Mouse (Mus musculus): Measurements from ENCODE around the gene Fbxw11.
"Not testable (repeated sequence)": the region's sequence is repeated elsewhere in the genome, so short reads cannot be mapped to it uniquely, and the experiment has no call there.

Fbxw11 gene

DNA sequence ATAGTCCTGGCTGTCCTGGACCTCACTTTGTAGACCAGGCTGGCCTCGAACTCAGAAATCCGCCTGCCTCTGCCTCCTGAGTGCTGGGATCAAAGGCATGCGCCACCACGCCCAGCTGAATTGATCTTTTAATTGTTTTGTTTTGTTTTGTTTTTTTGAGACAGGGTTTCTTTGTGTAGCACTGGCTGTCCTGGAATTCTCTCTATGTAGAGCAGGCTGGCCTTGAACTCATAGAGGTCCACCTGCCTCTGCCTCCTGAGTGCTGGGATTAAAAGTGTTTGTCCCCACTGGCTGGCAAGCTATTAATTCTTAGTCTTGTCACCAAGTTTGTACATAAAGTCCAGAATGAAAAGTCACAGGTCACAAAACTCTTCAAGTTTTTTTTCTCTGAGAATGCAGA, 36.6 kb downstream of the Fbxw11 start:
- not testable (repeated sequence) for DNase-seq

GRCm38 (mm10) chr11:32680014-32680413, 37.5 kb downstream of the Fbxw11 start:
- peak in 1 of 2 experiments; percentile 33 for DNase-seq

GRCm38 (mm10) chr11:32681192-32681795, 38.8 kb downstream of the Fbxw11 start:
- no peak for DNase-seq

GRCm38 (mm10) chr11:32682335-32683102, 40.0 kb downstream of the Fbxw11 start:
- DNase-seq, result no peak

DNA sequence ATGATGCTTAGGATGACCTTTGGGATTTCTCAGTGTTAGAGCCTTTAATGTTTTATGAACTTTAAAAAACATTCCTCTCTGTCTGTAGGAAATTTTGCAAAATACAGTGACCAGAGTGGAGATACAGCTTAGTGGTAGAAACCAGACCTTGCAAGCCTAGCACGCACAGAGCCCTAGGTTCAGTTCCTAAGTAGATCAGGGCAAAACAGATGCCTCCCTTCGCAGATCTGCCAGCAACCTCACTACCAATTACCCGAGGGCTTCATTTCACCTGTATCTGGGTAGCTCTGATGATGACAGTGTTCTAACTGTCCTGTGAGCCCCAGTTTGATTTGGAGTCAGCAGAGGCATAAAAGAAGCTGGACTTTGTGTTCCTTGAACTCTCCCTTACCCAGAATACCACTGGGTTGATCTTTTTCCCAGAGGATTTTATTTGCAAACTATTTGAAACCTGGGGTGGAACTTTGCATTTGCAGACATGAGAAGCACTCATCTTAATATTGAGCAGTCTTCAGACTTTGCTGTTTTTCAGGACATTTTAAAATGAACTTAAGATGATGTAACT, 42.2 kb downstream of the Fbxw11 start:
- peak in 1 of 2 experiments; percentile 50 for DNase-seq

DNA sequence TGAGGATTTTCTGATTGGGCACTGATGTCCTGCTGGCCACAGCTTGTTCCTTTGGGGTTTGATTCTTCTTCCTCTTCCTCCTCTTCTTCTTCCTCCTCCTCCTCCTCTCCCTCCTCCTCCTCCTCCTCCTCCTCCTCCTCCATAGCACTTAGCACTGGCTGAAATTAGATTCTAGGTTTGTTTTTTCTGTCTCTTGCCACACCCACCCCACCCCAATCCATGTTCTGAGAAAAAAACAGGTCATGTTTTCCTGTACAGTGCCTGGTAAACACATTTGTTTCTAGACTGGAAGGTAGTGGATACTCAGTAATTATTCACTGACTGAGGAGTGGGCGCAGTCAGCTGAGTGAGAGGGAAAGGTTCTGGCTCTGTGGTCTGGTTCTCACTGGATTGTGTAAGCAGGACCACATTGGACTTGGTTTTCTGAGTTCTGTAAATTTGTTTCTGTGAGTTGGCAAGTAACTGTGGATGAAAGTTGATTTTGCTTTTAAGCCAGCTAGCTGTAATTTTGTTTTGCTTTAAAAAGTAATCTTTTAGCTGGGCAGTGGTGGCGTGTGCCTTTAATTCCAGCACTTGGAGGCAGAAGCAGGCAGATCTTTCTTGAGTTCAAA, 45.8 kb downstream of the Fbxw11 start:
- no peak for DNase-seq

GRCm38 (mm10) chr11:32689510-32689909, 47.0 kb downstream of the Fbxw11 start:
- no peak for DNase-seq

DNA sequence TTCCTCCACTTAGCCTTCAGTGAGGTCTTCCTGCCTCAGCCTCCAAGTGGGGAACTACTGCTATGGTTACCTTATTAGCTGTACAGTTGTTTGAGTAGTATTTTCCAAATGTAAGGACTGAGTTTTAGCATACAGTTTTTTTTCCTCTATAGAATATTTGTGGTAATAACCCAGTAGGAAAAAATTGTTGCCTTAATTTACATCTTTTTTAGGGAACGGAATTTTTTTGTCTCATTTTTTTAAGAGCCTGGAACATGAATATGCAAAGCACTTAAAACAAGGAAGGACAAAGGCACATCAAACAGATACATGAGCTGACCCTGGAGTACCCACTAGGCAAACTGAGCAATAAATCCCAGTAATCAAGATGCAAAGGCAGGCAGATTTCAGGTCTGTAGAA, 50.3 kb downstream of the Fbxw11 start:
- no peak for DNase-seq

DNA sequence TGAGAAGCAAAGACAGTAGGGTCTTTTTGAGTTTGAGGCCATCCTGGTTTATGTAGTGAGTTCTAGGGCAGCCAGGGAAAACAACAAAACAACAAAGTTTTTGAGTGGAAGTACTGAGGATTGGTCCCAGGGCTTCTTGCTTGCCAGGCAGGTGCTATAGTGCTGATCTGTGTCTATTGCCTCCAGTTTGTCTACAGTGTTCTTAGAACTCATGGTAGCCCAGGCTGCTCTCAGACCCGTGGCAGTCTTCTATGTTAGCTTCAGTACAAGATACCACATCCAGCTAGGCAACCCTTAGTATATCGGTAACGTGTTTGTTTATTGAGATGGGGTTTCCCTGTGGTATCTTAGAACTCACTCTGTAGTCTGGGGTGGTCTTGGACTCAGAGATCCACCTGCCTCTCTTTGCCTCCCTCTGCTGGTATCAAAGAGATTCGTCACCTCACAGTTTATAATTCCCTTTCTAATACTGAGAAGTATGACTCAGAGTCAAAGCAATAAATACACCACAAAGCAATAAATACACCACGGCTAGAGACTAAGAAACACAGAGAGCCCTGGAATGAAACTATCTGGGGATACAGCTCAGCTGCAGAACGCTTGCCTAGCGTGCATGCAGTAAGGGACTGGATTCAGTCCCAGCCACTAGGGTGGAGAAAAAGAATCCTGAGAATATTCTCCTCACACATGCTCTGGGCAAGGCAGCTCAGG, 51.1 kb downstream of the Fbxw11 start:
- DNase-seq, result no peak

DNA sequence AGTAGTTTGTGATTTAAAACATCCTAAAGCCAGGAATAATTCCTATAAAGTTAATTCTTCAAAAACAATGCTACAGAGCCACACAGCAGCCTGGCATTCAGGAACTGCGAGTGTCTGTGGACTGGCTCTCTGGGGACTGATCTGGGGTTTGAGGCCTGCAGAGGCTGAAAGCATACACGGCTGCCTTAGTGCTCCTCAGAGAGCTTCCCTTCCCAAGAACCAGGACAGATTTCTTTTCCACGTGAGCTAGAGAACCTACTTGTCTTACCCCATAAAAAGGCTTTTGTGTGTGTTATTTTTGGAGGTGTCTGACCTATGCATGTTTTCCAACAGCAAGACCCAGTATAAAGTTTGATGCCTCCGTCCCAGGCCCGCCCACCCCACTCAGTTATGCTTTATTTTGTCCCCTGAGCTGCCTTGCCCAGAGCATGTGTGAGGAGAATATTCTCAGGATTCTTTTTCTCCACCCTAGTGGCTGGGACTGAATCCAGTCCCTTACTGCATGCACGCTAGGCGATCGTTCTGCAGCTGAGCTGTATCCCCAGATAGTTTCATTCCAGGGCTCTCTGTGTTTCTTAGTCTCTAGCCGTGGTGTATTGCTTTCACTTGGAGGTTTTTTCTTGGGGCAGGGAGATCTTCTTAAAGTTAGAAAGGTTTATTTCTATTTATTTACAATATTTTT, 51.9 kb downstream of the Fbxw11 start:
- not testable (repeated sequence) for DNase-seq

DNA sequence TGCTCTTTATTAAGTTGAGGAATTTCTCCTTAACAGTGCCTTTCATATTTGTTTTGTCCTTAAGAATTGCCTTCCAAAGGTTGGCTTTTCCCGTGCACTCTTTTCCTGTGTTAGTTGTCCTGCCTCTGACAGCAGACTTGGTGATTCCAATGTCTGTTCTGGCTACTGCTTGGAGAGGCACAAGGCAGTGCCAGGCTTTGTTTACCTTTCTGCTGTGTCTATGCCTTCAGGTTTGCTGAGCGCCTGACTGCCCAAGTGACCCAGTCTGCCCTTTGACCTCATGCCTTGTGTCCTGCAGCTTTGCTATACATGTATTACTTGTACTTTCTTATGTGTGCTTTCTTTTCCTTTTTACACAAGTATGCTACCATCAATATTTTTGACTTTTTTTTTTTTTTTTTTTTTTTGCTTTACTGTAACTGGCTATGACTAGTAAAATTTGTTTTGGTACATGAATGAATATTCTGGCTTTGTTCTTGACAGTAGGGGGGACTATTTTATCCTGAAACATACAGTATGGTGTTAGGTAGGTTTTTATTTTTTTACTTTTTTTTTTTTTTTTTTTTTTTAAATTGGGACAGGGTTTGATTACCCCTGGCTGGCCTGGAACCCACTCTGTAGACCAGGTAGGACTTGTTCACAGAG, 54.0 kb downstream of the Fbxw11 start:
- DNase-seq, result peak; percentile 62 to 65

DNA sequence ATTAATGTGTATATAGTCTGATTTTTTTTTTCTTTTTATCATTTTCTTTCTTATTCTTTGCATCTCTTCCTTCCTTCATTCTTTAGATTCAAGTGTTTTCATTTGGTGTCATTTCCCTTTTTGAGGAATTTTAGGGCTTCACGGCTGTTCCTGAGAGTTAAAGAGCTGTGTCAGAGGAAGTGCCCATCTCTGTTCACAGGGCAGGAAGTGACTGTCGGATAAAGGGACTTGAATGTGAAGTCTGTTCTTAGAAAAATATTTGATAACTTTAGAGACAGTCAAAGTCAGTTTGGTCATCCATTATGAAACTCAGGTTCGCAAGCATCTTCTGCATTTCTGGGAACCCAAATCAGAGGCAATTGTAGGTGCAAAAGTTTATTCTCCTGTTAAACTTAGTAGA, 55.2 kb downstream of the Fbxw11 start:
- DNase-seq, result no peak

DNA sequence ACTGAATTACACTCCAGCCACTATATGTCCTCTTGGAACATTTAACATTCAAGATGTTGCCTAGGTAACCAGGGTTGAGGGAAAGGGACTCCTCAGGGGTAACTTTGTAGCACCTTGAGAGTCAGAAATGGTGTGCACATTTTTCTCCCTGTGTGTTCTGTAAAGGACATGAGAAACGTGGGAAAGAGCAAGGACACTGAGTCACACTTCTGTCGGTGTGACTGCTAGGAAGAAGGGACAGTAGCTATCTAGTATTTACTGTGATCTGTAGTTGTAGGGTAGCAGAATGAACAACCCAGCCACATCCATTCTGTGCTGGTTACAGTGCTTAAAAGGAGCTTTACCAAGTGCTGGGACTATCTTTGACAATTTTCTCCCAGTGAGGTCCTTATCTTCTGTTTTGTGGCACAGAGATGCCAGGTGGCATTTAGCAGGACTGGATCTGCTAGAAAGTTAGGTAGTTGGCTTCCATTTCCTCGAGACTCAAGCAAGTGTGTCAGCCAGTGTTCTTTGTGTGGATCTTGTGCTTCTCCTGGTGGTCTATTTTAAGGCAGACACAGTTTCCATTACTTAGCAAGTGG, 57.5 kb downstream of the Fbxw11 start:
- DNase-seq, result no peak

DNA sequence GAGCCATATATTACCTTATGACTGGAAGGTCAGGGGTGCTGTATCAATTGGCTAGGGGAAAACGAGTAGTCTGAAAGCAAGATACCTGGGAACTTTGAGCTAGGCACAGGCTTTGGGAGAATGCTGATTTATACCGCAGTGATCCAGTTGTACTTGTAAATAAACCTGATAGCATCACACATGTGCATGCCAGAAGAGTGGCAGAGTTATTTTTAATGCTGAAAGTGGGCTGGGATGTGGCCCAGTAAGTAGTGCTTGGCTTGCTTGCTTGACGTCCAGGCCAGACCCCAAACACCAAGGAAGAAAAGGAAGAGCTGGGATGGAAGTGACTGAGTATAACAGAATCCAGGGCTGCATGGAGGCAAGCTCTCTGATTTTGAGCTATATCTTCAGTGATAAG, 59.0 kb downstream of the Fbxw11 start:
- no peak for DNase-seq

- no peak for DNase-seq
Measured at GRCm38 (mm10) chr11:32704241-32704890, 61.8 kb downstream of the Fbxw11 start.

GRCm38 (mm10) chr11:32706406-32706993, 64.0 kb downstream of the Fbxw11 start:
- no peak for DNase-seq

- DNase-seq, result no peak
Measured at GRCm38 (mm10) chr11:32707481-32707880, 65.0 kb downstream of the Fbxw11 start.

- no peak for DNase-seq
Measured at GRCm38 (mm10) chr11:32708739-32709501, 66.4 kb downstream of the Fbxw11 start.

- DNase-seq, result peak; percentile 62 to 68
Measured at GRCm38 (mm10) chr11:32709563-32709962, 67.0 kb downstream of the Fbxw11 start.

- DNase-seq, result peak; percentile 20 to 44
Measured at GRCm38 (mm10) chr11:32714230-32714629, 71.7 kb downstream of the Fbxw11 start.
